Mouse (Mus musculus) splenic B cell, adult 2 months (primary cell): ENCODE data around the gene Taok3.
A peak's percentile ranks its signal among the peaks of the same experiment; 100 is the strongest.

Source experiments
- DNase-seq: peaks from one replicate; pipeline ENCODE4 v3.0.0-alpha.2; 2011; ENCODE audit warnings: low read depth, low spot score
- H3K27me3 ChIP-seq: 2 replicates; pipeline ENCODE4 v1.6.1; 2012; ENCODE audit warnings: mild to moderate bottlenecking, low read length, moderate library complexity, mixed read lengths; ENCODE audit not compliant: control insufficient read depth, poor library complexity, insufficient read depth, severe bottlenecking
- H3K36me3 ChIP-seq: 2 replicates; pipeline ENCODE4 v1.6.1; 2012; ENCODE audit warnings: mild to moderate bottlenecking, low read length, moderate library complexity, mixed read lengths; ENCODE audit not compliant: control insufficient read depth, poor library complexity, insufficient read depth, severe bottlenecking

The Taok3 gene

GRCm38 (mm10) chr5:117125482-117126346, 5.8 kb downstream of the Taok3 start:
- no peak for DNase-seq
- H3K27me3 ChIP-seq, result no peaks in the 10 kb centered on the region
- no peaks in the 10 kb centered on the region for H3K36me3 ChIP-seq

- no peak for DNase-seq
- Histone ChIP-seq H3K36me3 (no peaks in the 10 kb centered on the region), H3K27me3 (no peaks in the 10 kb centered on the region)
Measured at GRCm38 (mm10) chr5:117127051-117127450, 7.1 kb downstream of the Taok3 start.

DNA sequence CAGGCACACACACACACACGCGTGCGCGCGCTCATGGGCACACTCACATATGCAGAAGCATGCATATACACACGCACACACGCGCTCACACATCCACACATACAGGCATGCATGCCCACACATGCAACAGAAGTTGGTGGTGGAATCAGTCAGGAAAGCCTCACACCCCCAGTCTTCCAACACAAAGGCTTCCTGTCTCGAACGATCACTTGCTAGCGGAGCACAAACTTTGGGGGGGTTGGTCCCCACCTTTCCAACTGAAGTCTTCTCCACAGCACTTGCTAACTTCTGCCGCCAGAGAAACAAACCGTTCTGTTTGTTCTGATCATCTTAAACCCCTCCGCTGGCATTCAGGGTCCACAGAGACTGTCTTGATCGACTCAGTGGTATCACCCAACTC, 10.8 kb downstream of the Taok3 start:
- DNase-seq, result no peak
- Histone ChIP-seq H3K36me3 (no peaks in the 10 kb centered on the region), H3K27me3 (no peaks in the 10 kb centered on the region)

GRCm38 (mm10) chr5:117133446-117134065, 13.6 kb downstream of the Taok3 start:
- Histone ChIP-seq H3K36me3 (no peaks in the 10 kb centered on the region), H3K27me3 (no peaks in the 10 kb centered on the region)
- peak; percentile 87 for DNase-seq

DNA sequence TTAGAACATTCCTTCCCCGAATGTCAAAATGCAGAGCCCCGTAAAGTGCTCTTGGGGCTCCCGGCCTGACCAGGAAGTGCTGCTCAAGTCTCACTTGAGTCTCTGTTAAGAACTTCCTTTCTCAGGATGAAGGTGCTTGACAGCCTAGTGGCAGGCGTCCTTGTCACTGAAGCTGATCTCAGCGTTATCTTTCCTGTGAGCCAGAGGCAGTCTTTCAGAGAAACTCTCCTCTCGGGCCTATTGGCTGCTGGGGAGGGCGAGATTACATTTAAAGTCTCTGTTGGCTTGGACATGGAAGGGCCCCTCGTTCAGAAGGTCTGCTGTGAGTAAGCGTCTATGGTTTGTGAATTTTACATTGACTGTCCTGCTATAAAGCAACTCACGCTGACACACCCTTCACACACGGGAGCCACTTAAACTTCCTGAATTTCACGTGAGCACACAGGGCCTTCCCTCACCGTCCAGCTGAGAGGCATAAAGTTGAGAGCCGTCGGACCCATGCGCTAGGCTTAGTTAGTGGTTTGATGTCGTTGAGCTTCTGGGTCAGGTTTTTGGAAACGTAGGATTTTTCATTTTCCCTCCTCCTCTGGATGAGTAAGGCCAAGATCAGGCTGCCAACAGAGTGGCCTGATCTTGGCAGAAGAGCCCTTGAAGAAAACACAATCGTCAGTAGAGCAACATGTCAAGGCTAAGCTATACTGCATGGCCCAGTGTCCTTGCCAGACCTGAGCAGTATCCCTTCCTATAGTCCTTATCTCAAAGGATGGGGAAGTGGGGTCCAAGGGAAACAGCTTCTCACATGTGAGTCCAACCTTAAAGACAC, 14.3 kb downstream of the Taok3 start:
- H3K27me3 ChIP-seq, result no peaks in the 10 kb centered on the region
- H3K36me3 ChIP-seq, result no peaks in the 10 kb centered on the region
- DNase-seq, result peak; percentile 51

DNA sequence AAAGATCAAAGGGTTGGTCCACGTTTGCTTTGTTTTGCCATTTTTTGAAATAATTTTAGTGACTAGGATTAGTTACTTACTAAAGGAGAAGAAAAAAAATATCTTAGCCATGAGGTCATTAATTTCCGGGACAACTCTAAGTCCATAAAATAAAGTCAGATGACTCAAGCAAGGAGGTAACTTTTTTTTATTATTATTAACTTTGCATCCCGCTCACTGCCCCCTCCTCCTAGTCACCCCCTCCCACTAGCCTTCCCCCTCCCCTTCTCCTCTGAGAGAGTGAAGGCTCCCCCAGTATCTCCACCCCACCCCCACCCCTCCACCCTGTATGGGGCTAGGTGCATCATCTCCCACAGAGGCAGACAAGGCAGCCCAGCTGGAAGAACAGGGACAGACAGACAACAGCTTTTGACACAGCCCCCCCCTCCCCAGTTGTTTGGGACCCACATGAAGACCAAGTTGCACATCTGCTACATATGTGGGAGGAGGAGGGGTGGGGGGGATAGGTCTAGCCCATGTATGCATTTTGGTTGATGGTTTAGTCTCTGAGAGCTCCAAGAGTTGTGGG, 15.0 kb downstream of the Taok3 start:
- DNase-seq, result no peak
- Histone ChIP-seq H3K27me3 (no peaks in the 10 kb centered on the region), H3K36me3 (no peaks in the 10 kb centered on the region)

- Histone ChIP-seq H3K27me3 (no peaks in the 10 kb centered on the region), H3K36me3 (no peaks in the 10 kb centered on the region; the same call in 1 of the 2 replicates)
- peak; percentile 43 for DNase-seq
Measured at GRCm38 (mm10) chr5:117135869-117136268, 15.9 kb downstream of the Taok3 start.

GRCm38 (mm10) chr5:117136570-117136969, 16.6 kb downstream of the Taok3 start:
- H3K27me3 ChIP-seq, result no peaks in the 10 kb centered on the region
- DNase-seq, result no peak
- no peaks in the 10 kb centered on the region; the same call in 1 of the 2 replicates for H3K36me3 ChIP-seq

- no peaks in the 10 kb centered on the region for H3K27me3 ChIP-seq
- H3K36me3 ChIP-seq, result no peaks in the 10 kb centered on the region; the same call in 1 of the 2 replicates
- DNase-seq, result no peak
Measured at GRCm38 (mm10) chr5:117137011-117137410, 17.1 kb downstream of the Taok3 start.

- DNase-seq, result no peak
- H3K27me3 ChIP-seq, result no peaks in the 10 kb centered on the region
- no peaks in the 10 kb centered on the region; the same call in 1 of the 2 replicates for H3K36me3 ChIP-seq
Measured at GRCm38 (mm10) chr5:117137594-117137993, 17.7 kb downstream of the Taok3 start.

- H3K27me3 ChIP-seq, result no peaks in the 10 kb centered on the region
- DNase-seq, result peak; percentile 60
- H3K36me3 ChIP-seq, result no peaks in the 10 kb centered on the region; the same call in 1 of the 2 replicates
Measured at GRCm38 (mm10) chr5:117138295-117138988, 18.5 kb downstream of the Taok3 start.

DNA sequence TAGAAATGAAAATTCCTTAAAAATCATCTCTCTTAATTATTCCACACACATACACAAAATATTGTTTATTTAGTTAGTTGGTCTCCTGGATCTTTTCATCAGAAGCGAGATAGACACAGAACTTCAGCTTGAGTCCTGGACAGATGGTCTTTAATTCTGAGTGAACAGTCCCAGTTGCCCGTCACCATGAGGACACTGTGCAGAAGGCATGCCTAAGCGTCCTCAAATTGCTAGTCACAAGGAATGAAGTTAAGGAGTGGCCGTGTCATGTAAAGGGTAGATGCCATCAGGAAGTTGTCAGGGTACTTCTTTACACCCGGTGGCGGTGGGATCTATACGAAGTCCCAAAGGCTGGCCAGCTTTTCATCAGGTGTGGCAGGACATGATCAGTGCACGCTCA, 19.9 kb downstream of the Taok3 start:
- Histone ChIP-seq H3K27me3 (no peaks in the 10 kb centered on the region), H3K36me3 (no peaks in the 10 kb centered on the region; the same call in 1 of the 2 replicates)
- DNase-seq, result no peak

DNA sequence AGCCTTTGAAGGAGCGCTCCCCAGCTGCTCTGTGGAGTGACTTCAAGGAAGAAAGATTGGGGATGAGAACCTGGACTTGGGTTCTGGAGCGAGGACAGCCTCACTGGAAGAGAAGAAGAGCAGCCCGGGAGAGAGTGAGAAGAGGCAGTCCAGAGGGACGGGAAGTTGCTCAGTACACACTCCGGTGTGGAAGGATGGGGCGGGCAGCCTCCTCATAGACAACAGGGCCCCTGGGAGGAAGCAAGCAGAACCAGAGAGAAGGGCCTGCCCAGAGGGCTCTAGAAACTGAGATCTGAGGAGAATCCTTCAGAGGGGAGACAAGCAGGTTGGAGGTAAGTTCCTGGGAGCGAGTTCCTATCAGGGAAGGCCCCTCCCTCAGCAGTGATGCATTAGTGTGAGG, 20.4 kb downstream of the Taok3 start:
- no peaks in the 10 kb centered on the region; the same call in 1 of the 2 replicates for H3K36me3 ChIP-seq
- DNase-seq, result no peak
- H3K27me3 ChIP-seq, result no peaks in the 10 kb centered on the region

- peaks cover 2% of the 10 kb centered on the region for H3K36me3 ChIP-seq
- H3K27me3 ChIP-seq, result no peaks in the 10 kb centered on the region
- peak; percentile 57 for DNase-seq
Measured at GRCm38 (mm10) chr5:117143721-117144135, 23.8 kb downstream of the Taok3 start.
